Comparison of ENCODE assay signal across 7 mouse cellular contexts in the genomic region with DNA sequence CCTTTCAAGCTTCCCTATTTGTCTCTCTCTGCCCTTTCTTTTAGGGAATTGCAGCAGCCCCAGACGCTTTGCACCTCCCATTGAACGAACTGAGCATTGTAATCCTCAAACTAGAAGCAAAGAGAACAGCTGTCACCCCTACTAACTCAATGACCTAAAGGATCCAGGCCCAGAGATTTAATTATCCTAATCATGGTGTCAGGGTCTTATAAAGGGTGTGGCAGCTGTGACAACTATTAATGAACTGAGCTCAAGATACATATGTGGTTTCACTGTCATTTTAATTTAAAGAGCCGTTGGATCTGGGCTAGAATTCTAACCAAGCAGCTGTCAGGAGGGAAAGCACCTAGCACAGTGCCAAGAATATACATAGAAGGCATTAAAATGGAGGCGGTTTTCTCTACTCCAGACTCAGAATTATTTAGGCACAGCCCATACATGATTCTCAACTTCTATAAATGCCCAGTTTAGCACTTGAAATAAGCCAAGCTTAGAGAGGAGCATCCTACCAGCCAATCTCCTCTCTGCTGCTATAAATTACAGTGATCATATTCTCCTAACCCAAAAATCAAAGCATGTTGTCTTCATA. TPM values are rescaled to one million over a fixed set of nuclear protein-coding genes. Genes with fewer than 3 reads are reported as not detected.
DNase-seq lines count a peak whose midpoint lies in the region; ATAC-seq and TF ChIP-seq lines count a peak whose summit lies in the region.

No protein-coding gene starts in this region.

- peak overlapping the region; percentile 78; the same call in 1 of the 2 replicates for H3K4me3 ChIP-seq in lung, embryonic 14.5 days (ENCODE audit: low read depth, low read length)
- H3K4me3 ChIP-seq in forebrain, embryonic 10.5 days, result peak overlapping the region; percentile 98
- peak overlapping the region; percentile 98 for H3K4me3 ChIP-seq in limb, embryonic 10.5 days

- H3K9ac ChIP-seq in lung, embryonic 14.5 days, result no peak overlapping the region

- H3K4me1 ChIP-seq in lung, embryonic 14.5 days (ENCODE audit: insufficient read depth), result 0 out of 2 replicates have a peak, but pooled peaks cover 6% of the 10 kb centered on the region
- H3K4me1 ChIP-seq in forebrain, embryonic 10.5 days, result peaks cover 37% of the 10 kb centered on the region
- H3K4me1 ChIP-seq in limb, embryonic 10.5 days, result peaks cover 27% of the 10 kb centered on the region

- no peak overlapping the region for H3K27ac ChIP-seq in lung, embryonic 14.5 days (ENCODE audit: low read depth)
- peak overlapping the region; percentile 99 for H3K27ac ChIP-seq in forebrain, embryonic 10.5 days
- peak overlapping the region; percentile 98; the same call in 1 of the 2 replicates for H3K27ac ChIP-seq in limb, embryonic 10.5 days

- H3K36me3 ChIP-seq in lung, embryonic 14.5 days (ENCODE audit: insufficient read depth), result peaks cover 31% of the 10 kb centered on the region
- H3K36me3 ChIP-seq in forebrain, embryonic 10.5 days (replicated peaks), result peaks cover 34% of the 10 kb centered on the region
- H3K36me3 ChIP-seq in limb, embryonic 10.5 days, result peaks cover 33% of the 10 kb centered on the region

- DNase-seq in lung, embryonic 14.5 days, result no peak
- no peak for DNase-seq in lung, postnatal 25 days (ENCODE audit: low spot score)
- DNase-seq in forebrain, embryonic 10.5 days (ENCODE audit: extremely low spot score, low spot score), result no peak
- DNase-seq in limb, embryonic 10.5 days (ENCODE audit: low spot score), result no peak
- DNase-seq in retina, postnatal 1 day, result peak; percentile 78
- DNase-seq in gastrocnemius, postnatal 4 days (ENCODE audit: low spot score in 2 of 2), result no peak
- DNase-seq in layer of hippocampus, postnatal 25 days (ENCODE audit: extremely low spot score in 1 of 2, low spot score in 1 of 2), result no peak

- WGBS in lung, embryonic 14.5 days, result 28% methylated on average over 4 of the region's 4 CpGs
- 32% methylated on average over 4 of the region's 4 CpGs for WGBS in forebrain, embryonic 10.5 days
- WGBS in limb, embryonic 10.5 days, result 30% methylated on average over 4 of the region's 4 CpGs

- H3K4me2 ChIP-seq in lung, embryonic 14.5 days, result peak overlapping the region; percentile 78

- no peaks in the 10 kb centered on the region for H3K9me3 ChIP-seq in lung, embryonic 14.5 days (ENCODE audit: low read depth, low read length)
- no peaks in the 10 kb centered on the region for H3K9me3 ChIP-seq in forebrain, embryonic 10.5 days
- no peaks in the 10 kb centered on the region for H3K9me3 ChIP-seq in limb, embryonic 10.5 days (replicated peaks)

- TF ChIP-seq CTCF in lung, embryonic 14.5 days (IDR thresholded peaks at IDR 0.05; ENCODE audit: low read depth), result no peak

- H3K27me3 ChIP-seq in lung, embryonic 14.5 days (ENCODE audit: insufficient read depth, low read length), result no peaks in the 10 kb centered on the region
- no peaks in the 10 kb centered on the region for H3K27me3 ChIP-seq in forebrain, embryonic 10.5 days (ENCODE audit: poor library complexity, severe bottlenecking)
- no peaks in the 10 kb centered on the region for H3K27me3 ChIP-seq in limb, embryonic 10.5 days (ENCODE audit: low read depth, poor library complexity, severe bottlenecking)

- no peak for ATAC-seq in lung, embryonic 14.5 days (ENCODE audit: insufficient read depth)

RNA-seq across cellular contexts. Expression of gene Trp53bp1, which starts 0.8 kb away (rescaled TPM):
- 55.5 and 73.6 TPM in 2 replicates for polyA plus RNA-seq in lung, embryonic 14.5 days (2014; fragmentation: Nextera tagmentation; extraction: Ambion mirVana)
- 134 and 144 TPM in 2 replicates for polyA plus RNA-seq in forebrain, embryonic 10.5 days (2016; fragmentation: Nextera tagmentation; extraction: Ambion mirVana)
- polyA plus RNA-seq in limb, embryonic 10.5 days (2016; fragmentation: Nextera tagmentation; extraction: Ambion mirVana), result 116 and 135 TPM in 2 replicates
- 10 to 100 TPM; 46.4 to 58.2 TPM for total RNA-seq in gastrocnemius, postnatal 4 days (2021)
- total RNA-seq in layer of hippocampus, postnatal 25 days (2021), result 100 to 1,000 TPM; 130 to 154 TPM

RNA-seq across cellular contexts. Expression of gene Map1a, which starts 17.4 kb away (rescaled TPM):
- 5.5 and 5.7 TPM in 2 replicates for polyA plus RNA-seq in lung, embryonic 14.5 days (2014; fragmentation: Nextera tagmentation; extraction: Ambion mirVana)
- 6.5 and 6.6 TPM in 2 replicates for polyA plus RNA-seq in forebrain, embryonic 10.5 days (2016; fragmentation: Nextera tagmentation; extraction: Ambion mirVana)
- polyA plus RNA-seq in limb, embryonic 10.5 days (2016; fragmentation: Nextera tagmentation; extraction: Ambion mirVana), result 1.5 and 2.0 TPM in 2 replicates
- 10 to 100 TPM; 17.5 to 17.7 TPM for total RNA-seq in gastrocnemius, postnatal 4 days (2021)
- 100 to 1,000 TPM; 513 to 580 TPM for total RNA-seq in layer of hippocampus, postnatal 25 days (2021)
